10 mouse cellular contexts compared by ENCODE assay signal in genomic region chr2:55437007-55437949, GRCm38 (mm10). TPM values are rescaled to one million over a fixed set of nuclear protein-coding genes. Genes with fewer than 3 reads are reported as not detected.
DNase-seq lines count a peak whose midpoint lies in the region; ATAC-seq lines count a peak whose summit lies in the region.
"Had no signal": no experiment of that assay in that cellular context is flagged by ENCODE, and none has a peak within 500 bp of the region (broad histone marks: within the 10 kb centered on the region; RNA-seq: fewer than 3 reads in every experiment).

No protein-coding gene starts in this region.

- H3K4me1 ChIP-seq in heart, embryonic 12.5 days (replicated peaks): 0 out of 2 replicates have a peak, but pooled peaks cover 5% of the 10 kb centered on the region
- peaks cover 6% of the 10 kb centered on the region for H3K4me1 ChIP-seq in heart, embryonic 16.5 days (ENCODE audit: control insufficient read depth, insufficient read depth, low read length)
- peaks cover 19% of the 10 kb centered on the region for H3K4me1 ChIP-seq in neural tube, embryonic 12.5 days

- intact Hi-C loops in left cerebral cortex, postnatal 36 days (cut with DNase I): loop anchor here (5.0 to 10.0 kb wide), 2 partner anchors 258 to 335 kb away; no protein-coding TSS in a partner anchor

- no peaks in the 10 kb centered on the region for H3K9me3 ChIP-seq in heart, embryonic 12.5 days (replicated peaks)
- H3K9me3 ChIP-seq in heart, embryonic 16.5 days (replicated peaks; ENCODE audit: control insufficient read depth, low read length): no peaks in the 10 kb centered on the region
- no peaks in the 10 kb centered on the region for H3K9me3 ChIP-seq in neural tube, embryonic 12.5 days

- H3K4me2 ChIP-seq in heart, embryonic 12.5 days: peak overlapping the region; percentile 87
- peak overlapping the region; percentile 73 for H3K4me2 ChIP-seq in heart, embryonic 16.5 days (ENCODE audit: low read depth, low read length)
- peak overlapping the region; percentile 76 for H3K4me2 ChIP-seq in neural tube, embryonic 12.5 days (replicated peaks)

- DNase-seq in heart, adult 8-10 months (ENCODE audit: low spot score): no peak
- peak; percentile 22 to 29 for DNase-seq in cerebellum, postnatal 4 days (ENCODE audit: low spot score in 2 of 2)
- DNase-seq in left cerebral cortex, postnatal 36 days (ENCODE audit: low spot score in 2 of 2): peak; percentile 42 to 46
- no peak for DNase-seq in thymus, postnatal 0 days (ENCODE audit: low spot score)
- DNase-seq in urinary bladder, postnatal 36 days (ENCODE audit: low spot score in 2 of 2): no peak

- H3K9ac ChIP-seq in heart, embryonic 12.5 days: peak overlapping the region; percentile 73
- peak overlapping the region; percentile 75 for H3K9ac ChIP-seq in heart, embryonic 16.5 days (ENCODE audit: low read length)
- peak overlapping the region; percentile 46 for H3K9ac ChIP-seq in neural tube, embryonic 12.5 days

- no peaks in the 10 kb centered on the region for H3K36me3 ChIP-seq in heart, embryonic 12.5 days
- H3K36me3 ChIP-seq in heart, embryonic 16.5 days (ENCODE audit: control insufficient read depth, insufficient read depth): no peaks in the 10 kb centered on the region
- H3K36me3 ChIP-seq in neural tube, embryonic 12.5 days: no peaks in the 10 kb centered on the region

- peaks cover 9% of the 10 kb centered on the region; the same call in 1 of the 2 replicates for H3K27me3 ChIP-seq in heart, embryonic 12.5 days (replicated peaks)
- peaks cover 11% of the 10 kb centered on the region for H3K27me3 ChIP-seq in heart, embryonic 16.5 days (ENCODE audit: control insufficient read depth, insufficient read depth, low read length)
- peaks cover 19% of the 10 kb centered on the region for H3K27me3 ChIP-seq in neural tube, embryonic 12.5 days (replicated peaks)

- H3K27ac ChIP-seq in heart, embryonic 12.5 days (ENCODE audit: poor library complexity, severe bottlenecking): peak overlapping the region; percentile 14; the same call in 1 of the 2 replicates
- H3K27ac ChIP-seq in heart, embryonic 16.5 days (ENCODE audit: low read length): no peak overlapping the region; the same call in none of the 2 replicates
- H3K27ac ChIP-seq in neural tube, embryonic 12.5 days: no peak overlapping the region

- WGBS in heart, embryonic 12.5 days: 1% methylated on average over 51 of the region's 51 CpGs
- under 1% methylated on average over 51 of the region's 51 CpGs for WGBS in heart, embryonic 16.5 days
- 1% methylated on average over 51 of the region's 51 CpGs for WGBS in neural tube, embryonic 12.5 days

- H3K4me3 ChIP-seq in heart, embryonic 12.5 days: peak overlapping the region; percentile 64
- peak overlapping the region; percentile 69 for H3K4me3 ChIP-seq in heart, embryonic 16.5 days (ENCODE audit: low read length)
- peak overlapping the region; percentile 48 for H3K4me3 ChIP-seq in neural tube, embryonic 12.5 days
- H3K4me3 ChIP-seq: erythroblast, embryonic 14.5 days had no signal

- no peak for ATAC-seq in heart, embryonic 12.5 days (ENCODE audit: insufficient number of reproducible peaks, low FRiP score)
- ATAC-seq in heart, embryonic 16.5 days (replicated peaks; ENCODE audit: extremely low read depth, insufficient read depth, low FRiP score): no peak
- ATAC-seq in neural tube, embryonic 12.5 days (ENCODE audit: low FRiP score, low read depth): peak; percentile 46

RNA-seq across cellular contexts. Expression of gene Kcnj3, which starts 1.5 kb away (rescaled TPM):
- polyA plus RNA-seq in heart, embryonic 12.5 days (2016; fragmentation: Nextera tagmentation; extraction: Ambion mirVana): 6.3 and 7.0 TPM in 2 replicates
- 10 to 100 TPM; 65.7 to 75.4 (median 69.6) TPM for total RNA-seq in heart, adult 8-10 months (2022)
- 5.6 and 8.4 TPM in 2 replicates for polyA plus RNA-seq in heart, embryonic 16.5 days (2015; fragmentation: Nextera tagmentation; extraction: Ambion mirVana)
- total RNA-seq in left cerebral cortex, postnatal 36 days (2021): 100 to 1,000 TPM; 111 to 117 TPM
- polyA plus RNA-seq in neural tube, embryonic 12.5 days (2016; fragmentation: Nextera tagmentation; extraction: Ambion mirVana): 0.88 and 1.4 TPM in 2 replicates
- polyA plus RNA-seq in thymus, postnatal 0 days (2015; fragmentation: Nextera tagmentation; extraction: Ambion mirVana): 0.03 and 0.09 TPM in 2 replicates
- polyA plus RNA-seq: C2C12 had no signal

Comparison
In these comparisons a context has a peak if more than half of its experiments do, and no peak if none do; other contexts are left out.
1. DNase-seq: peak in cerebellum, postnatal 4 days (2 of 2) and left cerebral cortex, postnatal 36 days (2 of 2); none in heart, adult 8-10 months (single experiment), thymus, postnatal 0 days (single experiment) and urinary bladder, postnatal 36 days (0 of 2).
2. Peak in every context shown above with its lines, with median percentiles within 50 percentile points of each other: H3K4me2 ChIP-seq, H3K4me3 ChIP-seq and H3K9ac ChIP-seq.